Mouse (Mus musculus) erythroblast, embryonic 14.5 days (primary cell): Measurements from ENCODE around the gene Rragd.

ENCODE experiments used
- GATA1 ChIP-seq: IDR thresholded peaks from 2 replicates; pipeline ENCODE4 v1.6.1; 2012; ENCODE audit warnings: low read length, inconsistent platforms, mixed read lengths
- TAL1 ChIP-seq: IDR thresholded peaks from 3 replicates; pipeline ENCODE4 v1.6.1; 2012; ENCODE audit warnings: low read length, inconsistent platforms, mixed read lengths

DNA sequence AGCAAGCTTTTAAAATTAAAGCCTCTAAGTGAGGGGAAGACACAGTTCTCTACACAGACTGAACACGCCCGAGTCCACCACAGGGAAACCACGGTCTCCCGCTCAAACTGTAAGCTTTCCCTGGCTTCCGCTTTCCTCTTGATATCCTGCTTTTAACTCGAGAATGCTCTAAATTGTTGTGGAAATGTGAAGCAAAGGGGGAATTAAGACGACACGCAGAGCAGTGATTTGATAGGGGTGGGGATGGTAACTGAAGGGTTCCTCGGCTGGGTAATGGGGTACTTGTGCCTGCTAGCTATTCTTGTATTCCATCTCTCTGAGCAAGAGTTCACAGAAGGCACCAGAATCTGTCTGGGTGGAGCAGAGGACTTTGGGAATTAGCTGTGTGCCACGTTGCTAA, 34.1 kb upstream of the Rragd start:
- TF ChIP-seq TAL1 (no peak), GATA1 (no peak)
